Mouse (Mus musculus): ENCODE data around the gene Car1. TPM values are rescaled to one million over a fixed set of nuclear protein-coding genes. Genes with fewer than 3 reads are reported as not detected.
"Not testable (repeated sequence)": the region's sequence is repeated elsewhere in the genome, so short reads cannot be mapped to it uniquely, and the experiment has no call there.

The Car1 gene
- polyA plus RNA-seq, 1 experiment from 2014 or later: 0.63 TPM

GRCm38 (mm10) chr3:14782365-14782764, 25.8 kb downstream of the Car1 start:
- not testable (repeated sequence) for ATAC-seq (ENCODE audit: insufficient number of reproducible peaks, insufficient read depth, low FRiP score, low TSS enrichment, low read depth); H3K4me2 ChIP-seq; H3K36me3 ChIP-seq; H3K9ac ChIP-seq; H3K4me1 ChIP-seq; H3K4me3 ChIP-seq; H3K9me3 ChIP-seq; H3K27me3 ChIP-seq; H3K27ac ChIP-seq
- 82% methylated on average over 3 of the region's 3 CpGs for WGBS

GRCm38 (mm10) chr3:14780212-14780611, 28.0 kb downstream of the Car1 start:
- Histone ChIP-seq H3K4me3 (no peak overlapping the region), H3K27ac (no peak overlapping the region), H3K9ac (no peak overlapping the region), H3K4me1 (no peaks in the 10 kb centered on the region), H3K9me3 (no peaks in the 10 kb centered on the region), H3K27me3 (no peaks in the 10 kb centered on the region), H3K36me3 (no peaks in the 10 kb centered on the region), H3K4me2 (no peak overlapping the region)
- 85% methylated on average over 2 of the region's 2 CpGs for WGBS
- ATAC-seq (ENCODE audit: insufficient number of reproducible peaks, insufficient read depth, low FRiP score, low TSS enrichment, low read depth): no peak

- not testable (repeated sequence) for H3K4me3 ChIP-seq; H3K9ac ChIP-seq; H3K9me3 ChIP-seq; H3K27me3 ChIP-seq; H3K4me2 ChIP-seq; H3K27ac ChIP-seq; ATAC-seq (ENCODE audit: insufficient number of reproducible peaks, insufficient read depth, low FRiP score, low TSS enrichment, low read depth); H3K4me1 ChIP-seq; H3K36me3 ChIP-seq
- 68% methylated on average over 3 of the region's 3 CpGs for WGBS
Observed at GRCm38 (mm10) chr3:14776497-14777162, 31.5 kb downstream of the Car1 start.

GRCm38 (mm10) chr3:14774539-14774938, 33.6 kb downstream of the Car1 start:
- H3K4me2 ChIP-seq; H3K27ac ChIP-seq; H3K36me3 ChIP-seq; H3K27me3 ChIP-seq; H3K9ac ChIP-seq; ATAC-seq (ENCODE audit: insufficient number of reproducible peaks, insufficient read depth, low FRiP score, low TSS enrichment, low read depth); H3K9me3 ChIP-seq; H3K4me3 ChIP-seq; H3K4me1 ChIP-seq: not testable (repeated sequence)
- 93% methylated on average over 1 of the region's 1 CpGs for WGBS

GRCm38 (mm10) chr3:14772473-14772872, 35.7 kb downstream of the Car1 start:
- WGBS: 95% methylated on average over 1 of the region's 1 CpGs
- not testable (repeated sequence) for H3K27me3 ChIP-seq

GRCm38 (mm10) chr3:14764755-14765566, 43.2 kb downstream of the Car1 start:
- Histone ChIP-seq H3K36me3 (no peaks in the 10 kb centered on the region), H3K4me2 (no peak overlapping the region), H3K9ac (no peak overlapping the region), H3K27ac (no peak overlapping the region), H3K4me1 (no peaks in the 10 kb centered on the region), H3K27me3 (no peaks in the 10 kb centered on the region), H3K4me3 (no peak overlapping the region), H3K9me3 (no peaks in the 10 kb centered on the region)
- WGBS: 55% methylated on average over 2 of the region's 2 CpGs
- no peak for ATAC-seq (ENCODE audit: insufficient number of reproducible peaks, insufficient read depth, low FRiP score, low TSS enrichment, low read depth)

More at GRCm38 (mm10) chr3:14772473-14772872, 35.7 kb downstream of the Car1 start:
- not testable (repeated sequence) for H3K9ac ChIP-seq; ATAC-seq (ENCODE audit: insufficient number of reproducible peaks, insufficient read depth, low FRiP score, low TSS enrichment, low read depth); H3K4me2 ChIP-seq; H3K4me1 ChIP-seq; H3K4me3 ChIP-seq; H3K27ac ChIP-seq; H3K36me3 ChIP-seq; H3K9me3 ChIP-seq

- H3K9me3 ChIP-seq: no peaks in the 10 kb centered on the region
- H3K4me2 ChIP-seq: no peak overlapping the region
- no peak overlapping the region for H3K27ac ChIP-seq
- H3K27me3 ChIP-seq: no peaks in the 10 kb centered on the region
- H3K4me3 ChIP-seq: no peak overlapping the region
- 81% methylated on average over 1 of the region's 1 CpGs for WGBS
- no peak overlapping the region for H3K9ac ChIP-seq
- H3K36me3 ChIP-seq: no peaks in the 10 kb centered on the region
- H3K4me1 ChIP-seq: no peaks in the 10 kb centered on the region
- no peak for ATAC-seq (ENCODE audit: insufficient number of reproducible peaks, insufficient read depth, low FRiP score, low TSS enrichment, low read depth)
Observed at GRCm38 (mm10) chr3:14755716-14756115, 52.5 kb downstream of the Car1 start.

- no peak overlapping the region for H3K4me2 ChIP-seq
- H3K9me3 ChIP-seq: no peaks in the 10 kb centered on the region
- H3K36me3 ChIP-seq: no peaks in the 10 kb centered on the region
- 85% methylated on average over 3 of the region's 3 CpGs for WGBS
- H3K4me3 ChIP-seq: no peak overlapping the region
- H3K27me3 ChIP-seq: no peaks in the 10 kb centered on the region
- no peak overlapping the region for H3K9ac ChIP-seq
- no peak for ATAC-seq (ENCODE audit: insufficient number of reproducible peaks, insufficient read depth, low FRiP score, low TSS enrichment, low read depth)
- no peaks in the 10 kb centered on the region for H3K4me1 ChIP-seq
- H3K27ac ChIP-seq: no peak overlapping the region
Observed at GRCm38 (mm10) chr3:14746041-14746440, 62.1 kb downstream of the Car1 start.

- no peaks in the 10 kb centered on the region for H3K36me3 ChIP-seq
- no peaks in the 10 kb centered on the region for H3K27me3 ChIP-seq
- no peak overlapping the region for H3K27ac ChIP-seq
- H3K4me3 ChIP-seq: no peak overlapping the region
- no peak overlapping the region for H3K4me2 ChIP-seq
- ATAC-seq (ENCODE audit: insufficient number of reproducible peaks, insufficient read depth, low FRiP score, low TSS enrichment, low read depth): no peak
- WGBS: 85% methylated on average over 2 of the region's 2 CpGs
- no peaks in the 10 kb centered on the region for H3K4me1 ChIP-seq
- H3K9ac ChIP-seq: no peak overlapping the region
- no peaks in the 10 kb centered on the region for H3K9me3 ChIP-seq
Observed at GRCm38 (mm10) chr3:14738261-14738660, 69.9 kb downstream of the Car1 start.

- not testable (repeated sequence) for H3K9ac ChIP-seq; ATAC-seq (ENCODE audit: insufficient number of reproducible peaks, insufficient read depth, low FRiP score, low TSS enrichment, low read depth); H3K27me3 ChIP-seq; H3K27ac ChIP-seq; H3K36me3 ChIP-seq; H3K9me3 ChIP-seq; H3K4me2 ChIP-seq; H3K4me3 ChIP-seq; H3K4me1 ChIP-seq
- WGBS: 90% methylated on average over 1 of the region's 1 CpGs
Observed at GRCm38 (mm10) chr3:14727496-14727895, 80.7 kb downstream of the Car1 start.

GRCm38 (mm10) chr3:14725462-14725861, 82.7 kb downstream of the Car1 start:
- H3K27ac ChIP-seq; H3K4me3 ChIP-seq; H3K4me1 ChIP-seq; H3K9me3 ChIP-seq; H3K4me2 ChIP-seq; H3K9ac ChIP-seq; ATAC-seq (ENCODE audit: insufficient number of reproducible peaks, insufficient read depth, low FRiP score, low TSS enrichment, low read depth); H3K36me3 ChIP-seq; H3K27me3 ChIP-seq: not testable (repeated sequence)
